Mouse (Mus musculus) erythroblast, embryonic 14.5 days (primary cell): ENCODE measurements around the gene Prrt2. TPM values are rescaled to one million over a fixed set of nuclear protein-coding genes. Genes with fewer than 3 reads are reported as not detected.
A peak's percentile ranks its signal among the peaks of the same experiment; 100 is the strongest.

Source experiments
- H3K27me3 ChIP-seq: 2 replicates; pipeline ENCODE4 v1.6.1; 2012; ENCODE audit warnings: inconsistent platforms; ENCODE audit not compliant: control insufficient read depth
- H3K36me3 ChIP-seq: 2 replicates; pipeline ENCODE4 v1.6.1; 2012; ENCODE audit warnings: mild to moderate bottlenecking, inconsistent platforms; ENCODE audit not compliant: control insufficient read depth
- H3K4me1 ChIP-seq: 2 replicates; pipeline ENCODE4 v1.6.1; 2012; ENCODE audit warnings: inconsistent platforms; ENCODE audit not compliant: control insufficient read depth
- H3K4me3 ChIP-seq: replicated peaks from 2 replicates; pipeline ENCODE3; 2012; ENCODE audit warnings: moderate library complexity, mild to moderate bottlenecking, inconsistent platforms
- H3K9me3 ChIP-seq: 2 replicates; pipeline ENCODE4 v1.6.1; 2012; ENCODE audit warnings: low read length, inconsistent platforms, mixed read lengths; ENCODE audit not compliant: control insufficient read depth
- GATA1 ChIP-seq: IDR thresholded peaks from 2 replicates; pipeline ENCODE4 v1.6.1; 2012; ENCODE audit warnings: low read length, inconsistent platforms, mixed read lengths
- TAL1 ChIP-seq: IDR thresholded peaks from 3 replicates; pipeline ENCODE4 v1.6.1; 2012; ENCODE audit warnings: low read length, inconsistent platforms, mixed read lengths
- polyA plus RNA-seq: library from polyadenylated mRNA; stranded (reverse); fragments of >175 nt; gene quantifications from 2 replicates; pipeline ENCODE4 v1.2.3, GENCODE M21; 2012

The Prrt2 gene
- polyA plus RNA-seq, 1 experiment = 0.04 TPM

GRCm38 (mm10) chr7:126984667-126985444 is 36.2 kb downstream of the Prrt2 start:
- Histone ChIP-seq H3K4me3 (no peak overlapping the region), H3K9me3 (no peaks in the 10 kb centered on the region), H3K36me3 (peaks cover 17% of the 10 kb centered on the region), H3K4me1 (peaks cover 8% of the 10 kb centered on the region), H3K27me3 (no peaks in the 10 kb centered on the region)
- TF ChIP-seq TAL1 (no peak), GATA1 (no peak)

- H3K27me3 ChIP-seq = no peaks in the 10 kb centered on the region
- no peak overlapping the region for H3K4me3 ChIP-seq
- peaks cover 26% of the 10 kb centered on the region for H3K4me1 ChIP-seq
- TF ChIP-seq TAL1 (no peak), GATA1 (no peak)
- H3K36me3 ChIP-seq = peaks cover 34% of the 10 kb centered on the region
- no peaks in the 10 kb centered on the region for H3K9me3 ChIP-seq
Observed at GRCm38 (mm10) chr7:126983113-126983512, 37.9 kb downstream of the Prrt2 start.

GRCm38 (mm10) chr7:126982054-126982453 is 39.0 kb downstream of the Prrt2 start:
- Histone ChIP-seq H3K36me3 (peaks cover 40% of the 10 kb centered on the region), H3K4me3 (no peak overlapping the region), H3K9me3 (no peaks in the 10 kb centered on the region), H3K27me3 (no peaks in the 10 kb centered on the region), H3K4me1 (peaks cover 36% of the 10 kb centered on the region)
- no peak for TF ChIP-seq GATA1
- no peak for TF ChIP-seq TAL1

GRCm38 (mm10) chr7:126981601-126982000 is 39.4 kb downstream of the Prrt2 start:
- H3K36me3 ChIP-seq = peaks cover 40% of the 10 kb centered on the region

GRCm38 (mm10) chr7:126978841-126979240 is 42.2 kb downstream of the Prrt2 start:
- peak overlapping the region; percentile 15 for H3K4me3 ChIP-seq
- peaks cover 53% of the 10 kb centered on the region for H3K4me1 ChIP-seq
- TF ChIP-seq TAL1 (no peak), GATA1 (no peak)
- no peaks in the 10 kb centered on the region for H3K9me3 ChIP-seq
- 0 out of 2 replicates have a peak, but pooled peaks cover 2% of the 10 kb centered on the region for H3K27me3 ChIP-seq
- H3K36me3 ChIP-seq = peaks cover 40% of the 10 kb centered on the region

More at GRCm38 (mm10) chr7:126981601-126982000, 39.4 kb downstream of the Prrt2 start:
- TF ChIP-seq GATA1 (no peak), TAL1 (no peak)
- H3K4me1 ChIP-seq = peaks cover 40% of the 10 kb centered on the region
- no peak overlapping the region for H3K4me3 ChIP-seq
- no peaks in the 10 kb centered on the region for H3K27me3 ChIP-seq
- H3K9me3 ChIP-seq = no peaks in the 10 kb centered on the region

GRCm38 (mm10) chr7:126976878-126977459 is 44.0 kb downstream of the Prrt2 start:
- peaks cover 40% of the 10 kb centered on the region for H3K36me3 ChIP-seq
- 0 out of 2 replicates have a peak, but pooled peaks cover 4% of the 10 kb centered on the region for H3K27me3 ChIP-seq
- peak; percentile 70 for TF ChIP-seq GATA1
- no peak for TF ChIP-seq TAL1
- peaks cover 53% of the 10 kb centered on the region for H3K4me1 ChIP-seq
- H3K9me3 ChIP-seq = no peaks in the 10 kb centered on the region
- H3K4me3 ChIP-seq = peak overlapping the region; percentile 79

GRCm38 (mm10) chr7:126975950-126976866 is 44.8 kb downstream of the Prrt2 start, which contains the start of gene Cdiptos:
TSS of gene Cdiptos (minus strand) at chr7:126976098.
- Histone ChIP-seq H3K9me3 (no peaks in the 10 kb centered on the region), H3K4me3 (peak within 1 kb of the TSS; percentile 79), H3K4me1 (peaks cover 47% of the 10 kb centered on the region), H3K36me3 (peaks cover 35% of the 10 kb centered on the region), H3K27me3 (0 out of 2 replicates have a peak, but pooled peaks cover 4% of the 10 kb centered on the region)
- no peak for TF ChIP-seq TAL1
- no peak for TF ChIP-seq GATA1

- H3K4me1 ChIP-seq = peaks cover 47% of the 10 kb centered on the region
- TF ChIP-seq GATA1 (no peak), TAL1 (no peak)
- H3K36me3 ChIP-seq = peaks cover 31% of the 10 kb centered on the region
- peak within 1 kb of the TSS; percentile 79 for H3K4me3 ChIP-seq
- no peaks in the 10 kb centered on the region for H3K9me3 ChIP-seq
- H3K27me3 ChIP-seq = 0 out of 2 replicates have a peak, but pooled peaks cover 4% of the 10 kb centered on the region
Observed at GRCm38 (mm10) chr7:126975893-126975949, 45.3 kb downstream of the Prrt2 start, which contains the start of gene Cdipt. TSS of gene Cdipt (plus strand) at chr7:126975914.

GRCm38 (mm10) chr7:126975493-126975892 is 45.5 kb downstream of the Prrt2 start:
- Histone ChIP-seq H3K4me1 (peaks cover 47% of the 10 kb centered on the region), H3K27me3 (0 out of 2 replicates have a peak, but pooled peaks cover 4% of the 10 kb centered on the region), H3K36me3 (peaks cover 29% of the 10 kb centered on the region), H3K9me3 (no peaks in the 10 kb centered on the region), H3K4me3 (peak overlapping the region; percentile 79)
- no peak for TF ChIP-seq GATA1
- no peak for TF ChIP-seq TAL1

Other genes starting within 250 kb of the Prrt2 start
- gene Ypel3, start 244.3 kb downstream of the Prrt2 start, polyA plus RNA-seq = 156 and 161 TPM in 2 replicates
- 3.6 and 4.0 TPM in 2 replicates for gene Tbx6, start 239.7 kb downstream of the Prrt2 start, polyA plus RNA-seq
- 11.0 and 12.3 TPM in 2 replicates for gene Ppp4c, start 228.7 kb downstream of the Prrt2 start, polyA plus RNA-seq
- 0.02 TPM in 1 of 2 replicates, not detected in the other for gene Fam57b, start 223.5 kb downstream of the Prrt2 start, polyA plus RNA-seq
- not detected in 2 replicates for gene 4930451I11Rik, start 189.6 kb downstream of the Prrt2 start, polyA plus RNA-seq
- gene Doc2a, start 173.8 kb downstream of the Prrt2 start, polyA plus RNA-seq = not detected in 2 replicates
- 24.2 and 26.7 TPM in 2 replicates for gene Hirip3, start 159.2 kb downstream of the Prrt2 start, polyA plus RNA-seq
- gene Ino80e, start 158.8 kb downstream of the Prrt2 start, polyA plus RNA-seq = 37.6 and 44.8 TPM in 2 replicates
- gene Taok2, start 136.5 kb downstream of the Prrt2 start, polyA plus RNA-seq = 11.6 and 12.9 TPM in 2 replicates
- gene Tmem219, start 98.3 kb downstream of the Prrt2 start, polyA plus RNA-seq = 1.1 and 1.5 TPM in 2 replicates
- gene Kctd13, start 92.3 kb downstream of the Prrt2 start, polyA plus RNA-seq = 0.68 and 0.79 TPM in 2 replicates
- gene Asphd1, start 71.6 kb downstream of the Prrt2 start, polyA plus RNA-seq = not detected in 2 replicates
- 0.03 and 0.04 TPM in 2 replicates for gene Sez6l2, start 70.6 kb downstream of the Prrt2 start, polyA plus RNA-seq
- gene Cdipt, start 45.3 kb downstream of the Prrt2 start, polyA plus RNA-seq = 12.0 and 13.0 TPM in 2 replicates
- not detected in 2 replicates for gene Cdiptos, start 45.1 kb downstream of the Prrt2 start, polyA plus RNA-seq
- 0.87 and 1.2 TPM in 2 replicates for gene Mvp, start 6.6 kb downstream of the Prrt2 start, polyA plus RNA-seq
- not detected in 2 replicates for gene Pagr1b, start 4.7 kb downstream of the Prrt2 start, polyA plus RNA-seq
- gene Pagr1a, start 3.9 kb downstream of the Prrt2 start, polyA plus RNA-seq = 8.2 and 13.3 TPM in 2 replicates
- gene Gm42742, start 114 bp downstream of the Prrt2 start, polyA plus RNA-seq = 15.4 and 20.8 TPM in 2 replicates
- gene Maz, start 5.8 kb upstream of the Prrt2 start, polyA plus RNA-seq = 173 and 193 TPM in 2 replicates
- 19.9 and 23.7 TPM in 2 replicates for gene Kif22, start 21.3 kb upstream of the Prrt2 start, polyA plus RNA-seq
- not detected in 2 replicates for gene Zg16, start 66.1 kb upstream of the Prrt2 start, polyA plus RNA-seq
- 1.2 and 1.4 TPM in 2 replicates for gene AI467606, start 70.1 kb upstream of the Prrt2 start, polyA plus RNA-seq
- 0.12 and 0.17 TPM in 2 replicates for gene Qprt, start 101.0 kb upstream of the Prrt2 start, polyA plus RNA-seq
- gene Spn, start 116.6 kb upstream of the Prrt2 start, polyA plus RNA-seq = 0.52 and 0.83 TPM in 2 replicates
- 6.9 and 9.2 TPM in 2 replicates for gene Cd2bp2, start 174.8 kb upstream of the Prrt2 start, polyA plus RNA-seq
- gene Tbc1d10b, start 187.3 kb upstream of the Prrt2 start, polyA plus RNA-seq = 9.3 and 10.4 TPM in 2 replicates
- 2.0 and 3.5 TPM in 2 replicates for gene Mylpf, start 187.7 kb upstream of the Prrt2 start, polyA plus RNA-seq
- 0.26 and 0.33 TPM in 2 replicates for gene Zfp553, start 211.8 kb upstream of the Prrt2 start, polyA plus RNA-seq
- 26.0 and 36.2 TPM in 2 replicates for gene Sept1, start 211.9 kb upstream of the Prrt2 start, polyA plus RNA-seq
- gene Zfp771, start 223.1 kb upstream of the Prrt2 start, polyA plus RNA-seq = 4.0 and 4.8 TPM in 2 replicates
- 9.7 and 14.1 TPM in 2 replicates for gene Dctpp1, start 239.5 kb upstream of the Prrt2 start, polyA plus RNA-seq